Mouse (Mus musculus): ENCODE data around the gene Gmfg.

The Gmfg gene

GRCm38 (mm10) chr7:28482854-28483253 lies 45.6 kb downstream of the Gmfg start:
- no peak for DNase-seq (ENCODE audit: low read depth, low spot score)

- no peak for DNase-seq (ENCODE audit: low read depth, low spot score)
These were observed 46.9 kb downstream of the Gmfg start for GRCm38 (mm10) chr7:28484192-28484591.

GRCm38 (mm10) chr7:28488030-28488491 lies 50.8 kb downstream of the Gmfg start:
- DNase-seq (ENCODE audit: low read depth, low spot score): peak; percentile 11

- peak; percentile 74 for DNase-seq (ENCODE audit: low read depth, low spot score)
These were observed 53.2 kb downstream of the Gmfg start for GRCm38 (mm10) chr7:28490410-28490809.

- DNase-seq (ENCODE audit: low read depth, low spot score): peak; percentile 19
These were observed 53.7 kb downstream of the Gmfg start for GRCm38 (mm10) chr7:28490903-28491302.

DNA sequence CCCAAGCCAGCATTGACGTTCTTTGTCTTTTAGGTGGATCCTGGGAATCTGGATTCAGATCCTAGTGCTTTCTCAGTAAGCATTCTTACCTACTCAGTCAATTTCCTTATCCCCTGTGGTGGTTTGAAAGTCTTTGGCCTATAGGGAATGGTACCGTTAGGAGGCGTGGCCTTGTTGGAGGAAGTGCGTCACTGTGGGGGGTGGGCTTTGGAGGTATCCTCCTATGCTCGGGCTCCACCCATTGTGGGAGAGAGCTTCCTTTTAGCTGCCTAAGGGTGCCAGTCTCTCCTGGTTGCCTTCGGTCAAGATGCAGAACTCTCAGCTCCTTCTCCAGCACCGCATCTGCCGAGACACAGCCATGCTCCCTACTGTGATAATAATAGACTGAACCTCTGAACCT lies 55.1 kb downstream of the Gmfg start:
- no peak for DNase-seq (ENCODE audit: low read depth, low spot score)

DNA sequence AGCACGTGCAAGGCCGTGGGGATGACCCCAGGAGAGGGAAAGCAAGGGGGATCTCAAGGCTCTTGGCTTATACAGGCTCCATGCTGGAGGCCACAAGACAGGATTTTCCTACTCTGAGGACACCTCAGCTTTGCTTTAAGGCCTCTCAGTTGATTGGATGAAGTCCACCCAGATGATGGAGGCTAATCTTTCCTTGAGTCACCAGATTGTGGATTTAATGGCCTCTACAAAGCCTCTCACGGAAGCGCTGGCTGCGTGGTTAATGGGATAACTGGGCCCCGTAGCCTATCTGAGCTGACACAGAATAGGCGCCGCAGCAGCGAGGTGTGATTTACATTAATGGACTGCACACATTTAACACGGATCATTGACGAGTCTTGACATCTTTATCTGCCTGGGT lies 58.2 kb downstream of the Gmfg start:
- no peak for DNase-seq (ENCODE audit: low read depth, low spot score)
